Mouse (Mus musculus): ENCODE data around the gene C87436.
"Not testable (repeated sequence)": the region's sequence is repeated elsewhere in the genome, so short reads cannot be mapped to it uniquely, and the experiment has no call there.

The C87436 gene

GRCm38 (mm10) chr6:86481871-86482270 is 43.7 kb downstream of the C87436 start:
- DNase-seq (ENCODE audit: low read depth, low spot score): no peak

- no peak for DNase-seq (ENCODE audit: low read depth, low spot score)
Observed at GRCm38 (mm10) chr6:86485943-86486640, 47.9 kb downstream of the C87436 start.

GRCm38 (mm10) chr6:86487358-86488148 is 49.4 kb downstream of the C87436 start:
- peak; percentile 86 for DNase-seq (ENCODE audit: low read depth, low spot score)

DNA sequence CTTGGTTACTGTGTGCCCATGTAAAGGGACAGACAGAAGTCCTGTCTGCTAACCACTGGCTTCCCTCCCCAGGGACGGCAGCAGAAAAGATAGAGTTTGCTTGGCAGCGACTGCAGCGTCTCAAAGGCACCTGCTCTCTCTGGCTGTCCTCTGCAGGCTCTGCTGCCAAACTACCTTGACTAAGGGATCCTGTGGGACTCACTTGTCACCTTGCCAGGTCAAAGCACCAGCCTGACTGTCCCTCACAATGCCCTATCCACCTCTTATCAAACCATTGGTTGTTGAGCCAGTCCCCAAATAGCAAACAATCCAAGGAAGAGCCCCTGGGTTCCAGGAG is 49.9 kb downstream of the C87436 start:
- no peak for DNase-seq (ENCODE audit: low read depth, low spot score)

- DNase-seq (ENCODE audit: low read depth, low spot score): no peak
Observed at GRCm38 (mm10) chr6:86489945-86490344, 51.8 kb downstream of the C87436 start.

DNA sequence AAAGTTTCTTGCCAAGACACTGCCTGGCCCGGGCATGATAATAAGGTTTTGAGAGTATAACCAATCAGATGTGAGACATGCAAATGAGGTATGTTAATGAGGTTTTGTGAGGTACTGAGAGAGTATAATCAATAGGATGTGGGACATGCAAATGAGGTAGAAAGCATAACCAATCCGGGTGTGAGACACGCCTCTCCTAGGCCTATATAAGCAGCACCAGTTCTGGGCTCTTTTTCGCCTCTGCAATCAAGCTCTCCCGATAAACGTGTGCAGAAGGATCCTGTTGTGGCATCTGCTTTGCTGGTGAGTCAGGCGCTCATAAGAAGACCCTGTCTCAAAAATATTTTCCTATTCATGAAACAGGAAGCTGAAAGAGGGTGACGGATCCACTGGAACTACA is 52.2 kb downstream of the C87436 start:
- DNase-seq (ENCODE audit: low read depth, low spot score): not testable (repeated sequence)

- DNase-seq (ENCODE audit: low read depth, low spot score): no peak
Observed at GRCm38 (mm10) chr6:86493469-86494263, 55.5 kb downstream of the C87436 start.

GRCm38 (mm10) chr6:86494767-86495166 is 56.6 kb downstream of the C87436 start:
- DNase-seq (ENCODE audit: low read depth, low spot score): no peak

GRCm38 (mm10) chr6:86495661-86496060 is 57.5 kb downstream of the C87436 start:
- DNase-seq (ENCODE audit: low read depth, low spot score): no peak

DNA sequence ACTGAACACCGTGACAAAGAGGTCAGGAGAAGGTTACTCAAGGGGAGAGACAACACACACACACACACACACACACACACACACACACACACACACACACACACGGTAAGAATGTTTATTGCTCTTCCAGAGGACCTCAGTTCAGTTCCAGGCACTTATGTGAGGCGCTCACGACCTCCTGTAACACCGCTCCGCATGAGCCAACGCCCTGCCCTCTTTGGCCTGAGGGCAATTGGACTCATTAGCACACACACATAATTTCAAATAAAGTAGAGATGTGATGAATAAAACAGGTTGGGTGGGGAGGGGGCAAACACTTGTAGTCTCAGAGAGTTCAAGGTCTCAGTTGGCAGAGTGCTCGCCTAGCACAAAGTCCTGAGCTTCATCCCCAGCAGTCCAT is 58.0 kb downstream of the C87436 start:
- DNase-seq (ENCODE audit: low read depth, low spot score): no peak

DNA sequence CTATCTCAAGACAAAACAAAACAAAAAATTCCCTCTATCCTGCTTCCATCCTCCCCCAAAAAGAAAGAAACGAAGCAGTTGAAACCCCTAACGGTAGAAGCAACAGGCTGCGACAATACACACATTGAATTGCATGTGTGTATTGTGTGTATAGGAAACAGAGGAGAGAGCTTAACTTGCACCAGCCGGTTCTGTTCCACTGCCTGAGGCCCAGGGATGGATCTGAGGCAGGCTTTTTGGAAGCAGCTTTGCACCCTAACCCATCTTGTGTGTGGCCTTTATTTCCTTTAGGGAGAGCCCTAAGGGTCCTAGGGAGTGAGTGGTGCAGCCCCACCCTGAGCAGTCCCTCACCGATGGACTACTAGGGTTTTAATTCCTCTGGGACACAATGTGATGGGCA is 58.4 kb downstream of the C87436 start:
- DNase-seq (ENCODE audit: low read depth, low spot score): no peak

GRCm38 (mm10) chr6:86497071-86497815 is 59.1 kb downstream of the C87436 start:
- DNase-seq (ENCODE audit: low read depth, low spot score): peak; percentile 37

DNA sequence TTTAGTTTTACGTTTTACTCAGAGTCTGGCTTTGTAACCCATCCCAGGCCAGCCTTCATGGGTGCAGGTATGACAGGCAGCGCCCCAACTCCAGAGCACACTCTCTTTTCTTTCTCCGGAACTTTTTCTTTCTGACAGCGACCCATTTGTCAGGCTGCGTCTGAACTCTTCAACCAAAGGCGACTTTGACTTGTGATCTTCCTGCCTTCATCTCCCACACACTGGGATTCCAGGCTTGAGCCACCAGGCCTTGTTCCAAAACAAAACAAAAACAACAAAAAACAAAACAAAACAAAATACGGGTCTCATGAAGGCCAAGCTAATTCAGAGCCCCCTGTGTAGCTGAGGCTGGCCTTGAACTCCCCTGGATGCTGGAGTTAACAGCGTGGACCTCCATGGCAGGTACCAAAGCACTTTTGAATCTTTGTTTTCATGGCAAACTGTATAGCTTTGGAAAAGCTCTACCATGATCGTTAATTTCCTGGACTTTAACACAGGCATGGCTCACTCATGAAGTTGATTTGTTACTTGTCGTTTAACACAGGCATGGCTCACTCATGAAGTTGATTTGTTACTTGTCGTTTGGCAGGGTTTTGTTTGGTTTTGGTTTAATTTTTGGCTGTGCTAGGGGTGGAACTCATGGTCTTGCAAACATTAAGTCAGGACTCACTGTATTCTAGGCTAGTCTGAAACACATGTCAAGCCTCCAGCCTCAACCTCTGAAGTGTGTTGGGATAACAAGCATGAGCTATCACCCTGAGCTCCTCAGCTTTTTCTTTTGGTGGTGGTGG is 60.0 kb downstream of the C87436 start:
- no peak for DNase-seq (ENCODE audit: low read depth, low spot score)

DNA sequence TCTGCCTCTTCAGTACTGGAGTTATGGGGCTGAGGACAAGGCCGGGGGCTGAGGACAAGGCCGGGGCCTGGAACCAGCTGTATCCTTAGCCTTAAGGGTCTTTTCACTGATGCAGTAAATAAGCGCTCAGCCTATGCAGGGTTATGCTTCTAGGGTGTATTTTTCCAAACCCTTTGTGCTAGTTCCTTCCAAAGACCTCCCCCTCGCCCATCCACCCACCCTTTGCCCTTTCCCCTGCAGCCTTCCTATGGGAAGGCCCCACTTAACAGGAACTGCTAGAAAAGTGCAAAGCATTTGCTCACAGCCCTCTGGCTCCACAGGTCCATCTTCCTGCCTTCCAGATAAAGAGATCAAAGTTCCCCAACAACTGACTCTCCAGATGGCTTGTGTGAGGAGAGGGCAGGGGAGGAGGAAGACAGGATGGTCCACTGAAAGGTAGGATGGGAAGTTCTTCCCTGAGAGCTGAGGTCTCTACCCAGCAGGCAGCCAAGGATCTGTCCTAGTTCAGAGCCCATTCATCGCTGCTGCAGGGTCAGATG is 61.5 kb downstream of the C87436 start:
- no peak for DNase-seq (ENCODE audit: low read depth, low spot score)

DNA sequence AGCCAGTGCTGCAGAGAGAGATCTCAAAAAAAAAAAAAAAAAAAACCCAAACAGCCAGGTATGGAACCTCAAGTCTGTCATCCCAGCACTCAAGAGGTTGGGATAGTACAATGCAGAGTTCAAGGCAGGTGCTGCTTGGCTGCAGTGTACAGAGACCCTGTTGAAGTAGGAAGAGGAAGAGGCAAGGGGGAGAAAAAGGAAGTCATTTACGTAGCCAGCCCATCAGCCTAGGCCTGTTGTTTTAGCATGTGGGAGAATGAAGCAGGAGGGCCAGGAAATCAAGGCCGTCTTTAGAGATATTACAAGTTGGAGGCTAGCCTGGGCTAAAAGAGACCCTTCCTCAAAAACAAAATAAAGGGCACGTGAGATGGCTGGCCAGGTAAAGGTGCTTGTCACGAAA is 65.3 kb downstream of the C87436 start:
- DNase-seq (ENCODE audit: low read depth, low spot score): no peak

- DNase-seq (ENCODE audit: low read depth, low spot score): no peak
Observed at GRCm38 (mm10) chr6:86505671-86506070, 67.5 kb downstream of the C87436 start.

- no peak for DNase-seq (ENCODE audit: low read depth, low spot score)
Observed at GRCm38 (mm10) chr6:86506309-86506708, 68.1 kb downstream of the C87436 start.

GRCm38 (mm10) chr6:86507116-86507515 is 68.9 kb downstream of the C87436 start:
- DNase-seq (ENCODE audit: low read depth, low spot score): no peak

- no peak for DNase-seq (ENCODE audit: low read depth, low spot score)
Observed at GRCm38 (mm10) chr6:86508736-86509135, 70.6 kb downstream of the C87436 start.

DNA sequence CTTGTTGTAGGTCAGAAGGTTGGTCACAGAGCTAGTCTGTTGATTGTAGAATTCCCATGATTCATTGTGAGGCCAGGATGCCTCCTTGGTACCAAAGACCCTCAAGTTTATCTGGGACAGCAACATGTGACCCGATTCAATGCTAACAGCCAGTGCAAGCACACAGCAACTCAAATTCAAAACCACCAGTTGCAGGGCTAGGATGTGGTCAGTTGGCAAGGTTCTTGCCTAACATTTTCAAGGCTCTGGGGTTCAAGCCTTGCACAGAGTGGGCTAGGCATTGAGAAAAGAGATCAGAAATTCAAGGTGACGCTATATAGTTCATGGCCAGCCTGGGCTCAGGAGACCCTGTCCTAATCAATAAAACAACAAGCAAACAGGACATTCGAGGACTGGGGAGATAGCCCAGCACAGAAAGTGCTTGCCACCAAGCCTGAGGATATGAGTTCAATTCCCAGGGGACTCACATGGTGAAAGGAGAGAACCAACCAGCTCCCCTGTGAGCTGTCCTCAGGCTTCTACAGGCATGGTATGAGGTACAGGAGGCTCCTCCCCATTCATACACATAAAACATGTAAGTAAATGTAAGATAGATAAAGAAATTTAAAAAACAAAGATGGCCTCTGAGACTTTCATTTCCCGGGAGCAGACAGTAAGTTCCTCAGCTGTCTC is 71.2 kb downstream of the C87436 start:
- no peak for DNase-seq (ENCODE audit: low read depth, low spot score)
